Mouse (Mus musculus): ENCODE results near the gene Ms4a14.
"Not testable (repeated sequence)": the region's sequence is repeated elsewhere in the genome, so short reads cannot be mapped to it uniquely, and the experiment has no call there.

- TF ChIP-seq CTCF (IDR thresholded peaks at IDR 0.05; ENCODE audit: low read depth, low read length); POLR2A (IDR thresholded peaks at IDR 0.05; ENCODE audit: insufficient read depth, low read length): not testable (repeated sequence)
- TF ChIP-seq EP300 (IDR thresholded peaks at IDR 0.05; ENCODE audit: insufficient read depth, low read depth, low read length): peak; percentile 97
Observed at GRCm38 (mm10) chr19:11299529-11299928, 14.7 kb downstream of the Ms4a14 start.

Data from ES-Bruce4 (cell line).